Mouse (Mus musculus) intestine, postnatal 0 days (tissue): Measurements from ENCODE around the gene Slfn8. TPM values are rescaled to one million over a fixed set of nuclear protein-coding genes. Genes with fewer than 3 reads are reported as not detected.

Experiments
- ATAC-seq: fragments of 200-750 bp; cut with Nextera tagmentation; 2 replicates; pipeline ENCODE4 v1.8.0; 2017; ENCODE audit warnings: mild to moderate bottlenecking, moderate TSS enrichment, moderate library complexity
- H3K27ac ChIP-seq: fragments of 300-500 bp; sonication (generic); 2 replicates; pipeline ENCODE4 v1.5.1; 2014; ENCODE audit warnings: mild to moderate bottlenecking, low read depth, low read length, moderate library complexity
- H3K27me3 ChIP-seq: fragments of 300-500 bp; sonication (generic); replicated peaks from 2 replicates; pipeline ENCODE4 v1.6.1; 2014; ENCODE audit warnings: low read length, mixed read lengths; ENCODE audit not compliant: control insufficient read depth, insufficient read depth
- H3K36me3 ChIP-seq: fragments of 300-500 bp; sonication (generic); 2 replicates; pipeline ENCODE4 v1.6.1; 2014; ENCODE audit warnings: mild to moderate bottlenecking, moderate library complexity; ENCODE audit not compliant: control insufficient read depth, insufficient read depth
- H3K4me1 ChIP-seq: fragments of 300-500 bp; sonication (generic); replicated peaks from 2 replicates; pipeline ENCODE4 v1.6.1; 2014; ENCODE audit warnings: antibody characterized with exemption, low read length, mixed read lengths; ENCODE audit not compliant: control insufficient read depth, insufficient read depth
- H3K4me2 ChIP-seq: fragments of 300-500 bp; sonication (generic); replicated peaks from 2 replicates; pipeline ENCODE4 v1.6.1; 2014; ENCODE audit warnings: low read depth, mild to moderate bottlenecking, moderate library complexity
- H3K4me3 ChIP-seq: fragments of 300-500 bp; sonication (generic); 2 replicates; pipeline ENCODE4 v1.5.1; 2014; ENCODE audit warnings: low read depth, low read length
- H3K9ac ChIP-seq: fragments of 300-500 bp; sonication (generic); 2 replicates; pipeline ENCODE4 v1.6.1; 2014; ENCODE audit warnings: mild to moderate bottlenecking, low read depth, low read length
- H3K9me3 ChIP-seq: fragments of 300-500 bp; sonication (generic); 2 replicates; pipeline ENCODE4 v1.6.1; 2016; ENCODE audit warnings: mixed run types; ENCODE audit not compliant: control insufficient read depth
- CTCF ChIP-seq: sonication (generic); IDR thresholded peaks from 2 replicates; pipeline ENCODE4 v1.5.1; 2016; ENCODE audit warnings: low read depth, mild to moderate bottlenecking, control low read depth, antibody characterized with exemption, moderate library complexity
- WGBS: fragments of 180-500 bp; shearing (Covaris S2); extraction: QIAGEN DNeasy Blood & Tissue Kit; methylation state at CpG from one replicate; pipeline ENCODE4 v1.1.7; 2014; 5-methylcytosine and 5-hydroxymethylcytosine counted together
- polyA plus RNA-seq: library from polyadenylated mRNA; unstranded; fragments of >200 nt; fragmentation: Nextera tagmentation; extraction: Ambion mirVana; gene quantifications from 2 replicates; pipeline ENCODE4 v1.2.1, GENCODE M21; 2015

Gene Slfn8
- polyA plus RNA-seq, 1 experiment from 2014 or later: 0.30 TPM

- 53% methylated on average over 3 of the region's 3 CpGs for WGBS
- peak; percentile 36 for ATAC-seq
- no peak for TF ChIP-seq CTCF
- H3K4me2 ChIP-seq: 0 out of 2 replicates have a peak overlapping the region, but pooled peaks have one; percentile 17
- H3K27me3 ChIP-seq: no peaks in the 10 kb centered on the region
- H3K9ac ChIP-seq: no peak overlapping the region
- H3K4me1 ChIP-seq: no peaks in the 10 kb centered on the region
- no peak overlapping the region for H3K27ac ChIP-seq
- H3K9me3 ChIP-seq: no peaks in the 10 kb centered on the region
- H3K36me3 ChIP-seq: no peaks in the 10 kb centered on the region
- H3K4me3 ChIP-seq: no peak overlapping the region
These were observed 43.3 kb upstream of the Slfn8 start for GRCm38 (mm10) chr11:83063941-83064349.

DNA sequence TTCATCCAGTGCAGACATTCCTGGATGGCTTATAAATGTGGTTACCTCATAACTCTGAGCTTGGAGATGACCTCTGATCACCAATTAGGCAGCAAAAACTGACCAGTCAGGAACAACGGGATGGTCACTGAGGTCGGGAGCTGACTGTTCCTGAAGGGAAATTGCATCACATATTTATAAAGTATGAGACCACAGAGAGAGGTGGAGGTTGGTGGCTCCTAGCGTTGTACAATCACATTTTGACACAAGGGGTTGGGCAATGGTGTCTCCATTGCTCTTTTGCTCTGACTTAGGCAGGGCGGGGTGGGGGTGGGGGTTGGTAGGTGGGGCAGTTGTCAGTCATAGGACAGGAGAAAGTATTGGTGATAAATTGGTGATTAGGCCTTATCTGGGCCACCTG is 42.5 kb upstream of the Slfn8 start:
- no peak overlapping the region for H3K4me3 ChIP-seq
- WGBS: 51% methylated on average over 4 of the region's 4 CpGs

DNA sequence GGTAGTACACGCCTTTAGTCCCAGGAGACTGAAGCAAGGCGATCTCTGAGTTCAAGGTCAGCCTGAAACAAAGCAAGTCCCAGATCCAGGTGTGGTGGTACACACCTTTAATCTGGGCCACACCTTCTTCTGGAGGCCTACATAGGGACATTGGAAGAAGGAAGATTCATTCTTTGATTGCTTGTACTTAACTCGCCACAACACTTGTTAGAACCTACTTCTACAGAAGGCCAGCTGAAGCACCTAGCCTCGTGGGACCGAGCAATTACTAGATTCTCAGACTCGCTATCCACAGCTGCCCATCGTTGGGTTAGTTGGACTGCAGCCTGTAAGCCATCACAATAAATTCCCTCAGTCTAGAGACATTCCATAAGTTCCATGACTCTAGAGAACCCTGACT is 41.2 kb upstream of the Slfn8 start:
- no peak for ATAC-seq
- no peak overlapping the region for H3K4me2 ChIP-seq
- TF ChIP-seq CTCF: no peak
- no peak overlapping the region for H3K4me3 ChIP-seq
- no peaks in the 10 kb centered on the region for H3K27me3 ChIP-seq
- H3K36me3 ChIP-seq: no peaks in the 10 kb centered on the region
- H3K4me1 ChIP-seq: no peaks in the 10 kb centered on the region
- WGBS: 76% methylated on average over 7 of the region's 7 CpGs
- no peaks in the 10 kb centered on the region for H3K9me3 ChIP-seq
- no peak overlapping the region for H3K9ac ChIP-seq
- no peak overlapping the region for H3K27ac ChIP-seq

More for the DNA sequence above, 42.5 kb upstream of the Slfn8 start:
- no peak for TF ChIP-seq CTCF
- H3K9me3 ChIP-seq: no peaks in the 10 kb centered on the region
- peak; percentile 7; the same call in 1 of the 2 replicates for ATAC-seq
- H3K4me1 ChIP-seq: no peaks in the 10 kb centered on the region
- H3K9ac ChIP-seq: no peak overlapping the region
- no peaks in the 10 kb centered on the region for H3K36me3 ChIP-seq
- no peak overlapping the region for H3K27ac ChIP-seq
- peak overlapping the region; percentile 14 for H3K4me2 ChIP-seq
- H3K27me3 ChIP-seq: no peaks in the 10 kb centered on the region

DNA sequence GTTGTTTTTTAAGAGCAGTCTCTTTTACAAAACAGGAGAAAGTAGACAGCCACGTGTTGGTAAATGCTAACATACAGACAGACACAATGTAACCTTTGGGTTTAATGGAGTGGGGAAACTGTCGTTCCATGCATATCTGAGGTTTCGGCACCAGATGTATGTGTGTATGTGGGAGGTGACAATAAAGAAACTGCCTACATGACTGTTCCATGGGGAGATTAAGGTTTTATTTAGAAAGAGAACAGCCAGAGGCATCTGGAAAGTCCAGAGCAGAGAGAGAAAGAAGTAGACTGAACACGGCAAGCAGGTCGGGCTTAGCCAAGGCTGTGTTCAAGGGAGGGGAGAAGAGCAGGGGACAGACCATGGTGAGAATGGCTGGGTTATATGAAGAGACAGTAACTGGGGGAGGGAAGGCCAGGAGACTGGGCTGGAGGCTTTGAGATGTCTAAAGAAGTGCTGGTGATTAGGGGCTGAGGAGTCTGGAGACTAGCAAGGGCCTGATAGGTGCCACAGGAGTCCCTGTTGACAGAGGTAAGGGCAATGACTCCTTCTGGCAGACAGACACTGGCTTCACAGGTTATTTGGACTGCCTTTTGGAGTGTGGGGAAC is 39.9 kb upstream of the Slfn8 start:
- no peak overlapping the region for H3K27ac ChIP-seq
- H3K9ac ChIP-seq: no peak overlapping the region
- no peak overlapping the region for H3K4me3 ChIP-seq
- TF ChIP-seq CTCF: no peak
- no peaks in the 10 kb centered on the region for H3K4me1 ChIP-seq
- no peaks in the 10 kb centered on the region for H3K9me3 ChIP-seq
- 77% methylated on average over 5 of the region's 5 CpGs for WGBS
- no peak for ATAC-seq
- H3K27me3 ChIP-seq: no peaks in the 10 kb centered on the region
- no peaks in the 10 kb centered on the region for H3K36me3 ChIP-seq
- no peak overlapping the region for H3K4me2 ChIP-seq

DNA sequence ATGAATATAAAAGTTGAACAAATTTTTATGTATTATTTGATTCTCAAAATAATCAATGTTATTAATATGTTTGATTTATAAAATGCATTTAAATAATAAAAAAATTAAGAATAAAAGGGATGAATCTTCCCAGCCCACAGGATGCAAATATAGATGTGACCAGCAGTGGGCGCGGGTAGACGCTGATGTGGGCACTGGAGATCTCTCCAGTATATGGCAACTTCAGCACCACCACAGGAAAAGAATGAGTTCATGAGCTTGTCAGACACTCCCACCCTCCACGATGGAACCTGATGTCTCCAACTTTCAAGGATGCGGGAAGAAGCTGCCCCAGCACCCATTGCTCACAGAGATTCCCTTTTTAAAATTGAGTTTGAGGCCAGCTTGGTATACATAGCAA is 37.3 kb upstream of the Slfn8 start:
- Histone ChIP-seq H3K9me3 (no peaks in the 10 kb centered on the region), H3K4me2 (no peak overlapping the region), H3K27ac (no peak overlapping the region), H3K36me3 (no peaks in the 10 kb centered on the region), H3K4me3 (no peak overlapping the region), H3K9ac (no peak overlapping the region), H3K4me1 (no peaks in the 10 kb centered on the region), H3K27me3 (no peaks in the 10 kb centered on the region)
- peak; percentile 89 for TF ChIP-seq CTCF
- no peak for ATAC-seq
- WGBS: 4% methylated on average over 5 of the region's 5 CpGs

GRCm38 (mm10) chr11:83045642-83046041 is 25.0 kb upstream of the Slfn8 start:
- H3K4me3 ChIP-seq: no peak overlapping the region
- no peak for TF ChIP-seq CTCF
- no peak overlapping the region for H3K4me2 ChIP-seq
- 77% methylated on average over 3 of the region's 3 CpGs for WGBS
- H3K4me1 ChIP-seq: no peaks in the 10 kb centered on the region
- no peak overlapping the region for H3K27ac ChIP-seq
- no peak overlapping the region for H3K9ac ChIP-seq
- no peaks in the 10 kb centered on the region for H3K36me3 ChIP-seq
- H3K27me3 ChIP-seq: no peaks in the 10 kb centered on the region
- no peak for ATAC-seq
- no peaks in the 10 kb centered on the region for H3K9me3 ChIP-seq
